Mouse (Mus musculus) spleen, adult 2 months (tissue): ENCODE data around the gene Abcc2.

Experiments used
- CTCF ChIP-seq: fragments of 200-500 bp; IDR thresholded peaks from 2 replicates; pipeline ENCODE4 v1.5.1; 2011; ENCODE audit warnings: mild to moderate bottlenecking, inconsistent platforms; ENCODE audit not compliant: insufficient read depth, insufficient read length, insufficient replicate concordance; ENCODE audit errors: extremely low read depth
- POLR2A ChIP-seq: fragments of 200-500 bp; IDR thresholded peaks from 2 replicates; pipeline ENCODE4 v1.6.1; 2011; ENCODE audit warnings: low read depth, low read length, inconsistent platforms

DNA sequence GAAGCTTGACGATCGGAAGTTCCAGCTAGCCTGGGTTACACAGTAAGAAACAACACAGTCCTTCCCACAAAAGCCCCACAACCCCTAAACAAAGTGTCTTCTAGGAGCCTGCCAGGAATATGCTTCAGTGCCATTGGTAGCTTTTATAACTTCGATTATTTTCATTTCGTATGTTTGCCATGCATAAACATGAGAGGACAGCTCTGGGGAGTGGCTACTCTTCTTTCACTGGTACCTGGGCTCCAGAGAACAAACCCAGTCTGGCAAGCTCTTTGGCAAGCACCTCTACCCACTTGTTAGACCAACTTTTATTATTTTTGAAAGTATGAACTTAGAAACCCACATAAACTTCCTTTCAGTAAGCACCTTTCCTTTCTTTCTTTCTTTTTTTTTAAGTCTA lies 5.4 kb upstream of the Abcc2 start:
- no peak for TF ChIP-seq CTCF
- TF ChIP-seq POLR2A = no peak
